Mouse (Mus musculus) activated CD4-positive, CD25-positive, alpha-beta regulatory T cell, adult 4 months (primary cell): ENCODE data around the gene Fam222b. TPM values are rescaled to one million over a fixed set of nuclear protein-coding genes. Genes with fewer than 3 reads are reported as not detected.

Source experiments
- ATAC-seq: one replicate; pipeline ENCODE4 v1.8.0; 2017
- polyA plus RNA-seq, 2 experiments: library from polyadenylated mRNA; unstranded; fragments of 100-300 nt; shearing (Covaris generic); gene quantifications; one replicate each; pipeline ENCODE4 v1.2.1; 2017

Gene Fam222b
- polyA plus RNA-seq, 2 experiments from 2014 or later: 12.0 to 15.8 TPM

DNA sequence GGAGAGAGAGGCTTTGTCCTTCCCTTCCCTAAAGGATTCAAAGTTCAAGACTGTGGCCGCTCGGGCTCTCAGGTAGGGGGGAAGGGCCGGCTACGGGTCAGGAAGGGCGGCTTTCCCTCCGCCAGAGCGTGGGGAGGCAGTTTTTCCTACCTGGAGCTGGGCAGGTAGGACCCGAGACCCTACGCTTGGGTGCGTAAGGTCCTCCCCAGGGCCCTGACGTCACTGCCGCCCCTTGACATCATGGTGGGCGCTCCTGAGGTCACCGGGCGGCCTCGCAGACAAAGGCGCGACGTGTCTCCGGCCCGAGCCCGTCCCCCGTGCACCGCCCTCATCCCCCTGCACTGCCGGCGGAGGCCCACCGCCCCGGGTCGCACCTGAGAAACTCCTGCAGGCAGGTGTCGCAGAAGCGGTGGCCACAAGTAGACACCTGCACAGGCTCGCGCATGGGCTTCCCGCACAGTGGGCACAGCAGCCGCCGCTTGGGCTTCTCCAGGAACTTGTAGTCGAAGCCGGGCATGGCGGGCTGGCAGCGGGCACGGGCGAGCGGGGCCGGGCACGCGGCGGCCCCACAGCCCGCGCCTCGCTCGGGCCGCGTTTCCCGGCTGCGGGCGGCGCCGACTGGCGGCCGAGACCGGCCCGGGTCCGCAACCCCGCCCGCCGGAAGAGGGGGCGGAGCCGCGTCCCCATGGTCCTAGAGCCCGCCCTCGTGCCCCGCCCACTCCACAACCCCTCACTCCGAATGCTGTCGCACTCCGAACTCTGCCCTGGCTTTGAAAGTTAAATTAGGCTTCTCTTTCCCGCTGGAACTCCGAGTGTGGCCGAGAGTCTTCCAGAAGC, 70.7 kb downstream of the Fam222b start, which contains the start of gene Traf4:
Gene Traf4 (minus strand): TSS at position 666 of the 837 bp plus-strand sequence.
- peak; percentile 65 for ATAC-seq

DNA sequence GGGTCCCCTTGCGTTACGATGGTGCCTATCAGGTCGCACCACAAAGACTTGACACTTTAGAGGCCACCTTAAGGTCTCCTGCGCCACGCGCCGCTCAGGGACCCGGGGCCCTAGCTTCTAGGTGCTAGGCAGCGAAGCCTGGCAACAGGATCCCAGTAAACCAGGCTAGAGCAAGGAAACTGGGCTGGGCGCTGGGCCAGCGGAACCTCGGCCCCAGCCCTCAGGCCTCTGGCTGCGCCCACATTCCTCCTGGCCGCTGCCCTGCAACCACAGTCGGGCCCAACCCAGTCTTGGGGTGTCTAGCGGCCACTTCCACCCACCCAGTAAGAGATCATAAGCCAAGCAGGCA, 71.3 kb downstream of the Fam222b start:
- ATAC-seq: peak; percentile 25

DNA sequence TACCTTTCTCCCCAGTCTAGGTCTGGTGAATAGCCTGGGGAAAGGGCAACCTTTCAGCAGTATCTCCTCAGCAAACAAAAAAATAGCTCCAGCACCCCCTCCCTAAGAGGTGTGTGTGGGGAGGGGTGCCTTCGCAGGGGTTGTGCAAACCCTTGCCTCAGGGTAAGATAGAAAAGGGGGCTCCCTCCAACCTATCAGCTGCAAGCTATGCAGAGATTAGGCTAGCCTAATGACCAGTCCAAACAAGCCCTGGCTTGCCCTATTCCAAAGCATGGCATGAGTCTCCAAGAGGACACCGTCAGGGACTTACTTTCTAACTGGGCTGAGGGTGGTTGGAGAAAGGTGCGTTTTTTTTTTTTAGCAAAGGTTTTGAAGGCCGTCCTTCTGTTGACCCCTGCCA, 71.7 kb downstream of the Fam222b start:
- ATAC-seq: no peak

DNA sequence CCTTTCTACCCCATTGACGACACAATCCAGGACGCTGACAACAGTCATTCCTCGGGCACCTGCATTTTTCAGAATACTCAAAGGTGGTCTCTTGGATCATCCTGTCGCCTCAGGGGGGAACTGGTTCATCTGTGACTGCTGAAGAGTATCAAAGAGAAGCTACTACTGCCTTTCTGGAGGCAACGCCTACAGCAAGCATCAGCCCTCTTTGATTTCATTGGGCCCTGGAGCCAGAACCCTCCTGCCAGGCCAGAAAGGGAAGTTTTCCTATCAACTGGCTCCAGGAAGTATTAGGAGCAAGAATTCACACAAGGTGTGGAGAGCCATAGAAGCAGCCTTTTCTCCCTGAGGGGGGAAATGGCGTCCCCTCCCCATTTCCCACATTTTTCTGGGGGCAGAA, 72.2 kb downstream of the Fam222b start:
- no peak for ATAC-seq

DNA sequence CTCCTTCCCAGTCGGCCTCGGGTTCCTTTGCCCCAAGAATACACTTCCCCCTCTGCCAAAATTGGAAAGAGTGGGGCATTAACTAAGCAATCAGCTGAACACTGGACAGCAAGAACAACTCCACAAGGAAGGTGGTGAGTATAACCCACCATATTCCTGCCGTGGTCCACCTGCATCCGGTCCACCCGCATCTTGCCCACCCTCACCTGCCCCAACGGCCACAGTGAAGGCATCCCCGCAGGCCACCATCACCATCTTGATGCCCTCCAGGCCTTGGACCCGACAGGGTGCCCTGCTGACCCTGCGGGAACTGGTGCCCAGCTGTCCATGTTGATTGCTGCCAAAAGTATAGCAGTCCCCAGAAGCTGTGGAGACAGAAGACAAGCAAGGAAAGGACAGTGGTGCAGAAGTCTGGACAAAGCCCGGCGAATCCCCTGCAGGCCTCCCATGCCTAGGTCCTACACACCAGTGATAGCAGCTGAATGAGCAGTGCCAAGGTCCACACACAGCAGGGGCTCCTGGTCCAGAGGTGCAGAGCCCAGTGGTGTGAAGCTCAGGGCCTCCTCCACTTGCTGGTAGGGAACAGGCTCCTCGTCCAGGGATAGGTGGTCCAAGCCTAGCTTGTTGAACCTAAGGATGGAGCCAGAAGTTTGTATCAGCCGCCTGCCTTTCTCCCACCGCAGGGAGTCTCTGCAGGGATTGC, 72.9 kb downstream of the Fam222b start:
- no peak for ATAC-seq

DNA sequence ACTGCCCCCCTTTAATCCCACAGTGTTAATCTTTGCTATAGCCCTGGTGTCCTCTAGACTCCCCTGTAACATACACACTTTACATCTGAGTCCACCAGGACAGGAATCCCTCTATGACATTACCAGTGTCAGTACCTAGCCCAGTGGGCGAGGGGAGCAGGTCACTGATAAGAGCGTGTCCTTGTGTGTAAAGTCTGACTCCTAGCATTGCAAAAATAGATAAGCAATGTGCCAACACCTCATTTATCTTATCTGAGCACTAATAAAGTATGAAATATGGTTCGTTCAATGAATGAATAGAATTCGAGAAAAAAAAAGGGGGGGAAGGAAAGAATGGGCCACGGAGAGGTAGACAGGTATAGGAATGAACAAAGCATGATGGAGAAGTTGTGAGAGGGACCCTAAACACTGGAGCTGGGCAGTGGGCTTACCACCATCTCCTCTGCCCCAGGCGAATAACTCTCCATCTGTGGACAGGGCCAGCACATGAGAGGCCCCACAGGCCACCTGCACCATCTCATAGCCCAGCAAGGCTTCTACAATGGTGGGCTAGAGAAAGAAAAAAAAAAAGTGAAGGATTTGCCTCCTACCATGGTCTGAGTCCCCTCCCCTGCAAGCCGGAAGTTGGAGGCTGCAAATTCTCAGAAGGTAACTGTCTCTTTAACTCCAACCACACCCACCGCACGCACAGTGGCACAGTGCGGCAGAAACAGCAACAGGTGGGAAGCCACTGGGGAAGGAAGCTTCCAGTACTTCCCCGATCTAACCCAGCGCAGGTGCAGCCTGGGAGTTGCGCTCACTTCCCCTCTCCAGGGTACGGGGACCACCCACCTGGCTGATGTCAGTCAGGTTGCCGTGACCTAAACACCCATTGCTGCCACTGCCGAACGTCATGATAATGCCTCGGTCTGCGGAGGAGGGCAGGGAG, 74.3 kb downstream of the Fam222b start:
- ATAC-seq: peak; percentile 67

DNA sequence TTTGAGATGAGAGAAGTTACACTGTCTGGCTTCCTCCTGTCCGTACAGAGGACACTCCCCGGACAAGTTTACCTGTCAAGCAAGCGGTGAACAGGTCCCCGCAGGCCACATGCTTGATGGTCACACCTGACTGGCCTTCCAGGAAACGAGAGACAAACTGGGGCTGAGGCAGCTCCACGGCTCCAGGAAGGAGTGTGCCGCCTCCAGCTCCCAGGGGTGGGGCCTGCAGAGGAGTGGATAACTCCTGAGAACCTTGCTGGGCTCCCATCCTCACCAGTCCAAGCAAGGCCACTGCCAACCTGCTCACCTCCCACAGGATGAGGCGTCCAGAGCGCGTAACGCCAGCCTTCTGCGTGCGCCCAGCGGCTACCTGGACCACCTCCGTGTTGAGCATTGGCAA, 75.8 kb downstream of the Fam222b start:
- no peak for ATAC-seq

DNA sequence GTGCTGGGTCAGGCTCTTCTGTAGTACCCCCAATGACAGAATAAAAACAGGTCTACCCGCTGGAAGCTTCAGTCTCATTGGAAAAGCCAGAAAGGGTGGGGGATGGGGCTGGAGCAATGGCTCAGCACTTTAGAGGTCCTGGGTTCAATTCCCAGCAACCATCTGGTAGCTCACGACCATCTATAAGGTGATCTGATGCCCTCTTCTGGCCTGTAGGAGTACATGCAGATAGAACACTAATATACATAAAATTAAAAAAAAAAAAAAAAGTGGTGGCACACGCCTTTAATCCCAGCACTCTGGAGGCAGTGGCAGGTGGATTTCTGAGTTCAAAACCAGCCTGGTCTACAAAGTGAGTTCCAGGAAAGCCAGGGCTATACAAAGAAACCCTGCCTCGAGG, 76.9 kb downstream of the Fam222b start:
- no peak for ATAC-seq

DNA sequence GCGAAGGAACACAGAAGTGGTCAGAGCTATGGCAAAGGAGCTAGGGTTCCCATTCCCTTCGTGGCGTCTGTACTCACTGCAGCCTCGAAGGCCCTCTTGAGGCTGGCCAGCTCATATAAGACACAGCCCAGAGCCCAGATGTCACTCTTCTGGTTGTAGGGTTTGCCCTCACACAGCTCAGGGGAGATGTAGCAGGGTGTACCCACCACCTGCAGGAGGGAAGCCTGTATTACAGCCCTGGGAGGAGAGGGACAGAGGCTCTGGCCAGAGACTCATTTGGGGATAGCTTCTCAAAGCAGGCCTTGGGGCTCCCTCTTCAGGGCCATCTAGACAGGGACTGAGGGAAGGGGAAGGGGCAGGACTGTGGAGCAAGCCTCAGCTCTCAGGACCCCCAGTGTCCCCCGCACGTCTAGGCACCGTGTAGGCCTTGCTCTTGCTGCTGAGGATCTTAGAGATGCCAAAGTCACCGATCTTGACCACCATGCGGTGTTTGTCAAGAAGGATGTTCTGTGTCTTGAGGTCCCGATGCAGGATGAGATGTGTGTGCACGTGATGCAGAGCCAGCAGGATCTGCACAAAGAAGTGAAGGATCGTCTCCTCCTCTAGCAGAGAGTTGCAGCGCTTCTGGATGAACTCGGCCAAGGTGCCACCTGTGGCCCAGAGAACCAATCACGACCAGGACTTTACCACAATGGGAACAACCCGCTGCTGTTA, 77.7 kb downstream of the Fam222b start:
- ATAC-seq: no peak

DNA sequence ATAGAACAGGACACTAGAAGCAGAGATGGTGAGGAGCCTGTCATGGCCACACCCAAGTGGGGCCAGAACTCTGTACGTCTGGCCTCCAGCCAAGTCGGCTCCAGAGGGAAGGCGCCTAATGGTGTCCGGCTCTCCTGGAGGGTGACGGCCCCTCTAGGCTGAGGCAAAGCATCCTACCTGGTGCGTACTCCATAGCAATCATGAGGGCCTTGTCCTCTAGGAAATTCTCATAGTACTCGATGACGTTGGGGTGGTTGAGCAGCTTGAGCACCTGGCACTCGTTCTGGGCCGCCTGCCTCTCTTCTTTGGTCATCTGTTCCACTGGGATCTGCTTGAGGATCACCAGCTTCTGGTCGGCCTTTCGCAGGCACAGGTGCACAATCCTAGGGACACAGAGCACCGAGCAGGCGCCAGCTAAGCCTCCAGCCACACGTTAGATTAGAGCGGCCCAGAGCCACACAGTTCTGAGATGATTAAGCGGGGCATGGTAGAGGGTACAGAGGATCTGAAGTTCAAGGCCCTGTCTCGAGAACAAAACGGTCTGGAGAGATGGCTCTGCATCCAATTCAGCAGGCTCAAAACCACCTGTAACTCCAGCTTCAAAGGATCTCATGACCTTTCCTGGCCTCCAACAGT, 78.4 kb downstream of the Fam222b start:
- no peak for ATAC-seq

DNA sequence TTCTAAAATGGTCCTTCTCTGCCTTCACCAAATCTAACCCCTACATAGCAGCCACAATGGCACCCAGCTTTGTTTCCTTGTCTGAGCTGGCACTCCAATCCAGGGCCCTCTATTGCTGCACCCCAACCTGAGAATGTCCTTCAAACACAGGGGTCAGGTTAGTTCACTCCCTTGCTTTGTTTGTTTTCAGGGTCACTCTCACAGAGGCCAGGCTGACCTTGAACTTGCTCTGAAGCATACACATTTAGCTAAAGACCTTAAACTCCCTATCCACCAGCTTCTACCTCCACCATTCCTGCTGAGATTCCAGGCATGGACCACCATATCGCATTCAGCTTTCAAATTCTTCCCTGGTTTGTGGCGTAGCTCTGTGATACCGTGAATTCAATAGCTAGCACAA, 80.0 kb downstream of the Fam222b start:
- no peak for ATAC-seq

DNA sequence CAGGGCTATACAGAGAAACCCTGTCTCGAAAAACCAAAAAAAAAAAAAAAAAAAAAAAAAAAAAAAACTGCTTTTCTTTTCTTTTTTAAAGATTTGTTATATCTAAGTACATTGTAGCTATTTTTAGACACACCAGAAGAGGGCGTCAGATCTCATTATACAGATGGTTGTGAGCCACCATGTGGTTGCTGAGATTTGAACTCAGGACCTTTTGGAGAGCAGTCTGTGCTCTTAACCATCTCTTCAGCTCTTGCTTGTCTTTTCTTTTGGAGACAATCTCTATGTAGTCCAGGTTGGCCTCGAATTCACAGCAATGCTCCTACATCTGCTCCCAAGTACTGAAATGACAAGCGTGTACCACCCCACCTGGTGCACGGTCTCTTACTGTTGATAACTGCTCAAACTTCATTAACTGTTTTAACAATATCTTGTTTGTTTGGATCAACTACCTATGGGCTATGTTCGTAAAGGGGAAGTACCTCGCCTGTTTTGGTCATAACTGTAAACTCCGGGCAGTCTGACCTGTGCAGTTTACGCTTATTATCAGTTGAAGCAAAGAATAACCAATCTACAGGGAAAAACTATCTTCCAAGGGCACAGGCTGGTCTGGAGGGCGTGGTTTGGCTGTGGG, 81.4 kb downstream of the Fam222b start:
- ATAC-seq: no peak

DNA sequence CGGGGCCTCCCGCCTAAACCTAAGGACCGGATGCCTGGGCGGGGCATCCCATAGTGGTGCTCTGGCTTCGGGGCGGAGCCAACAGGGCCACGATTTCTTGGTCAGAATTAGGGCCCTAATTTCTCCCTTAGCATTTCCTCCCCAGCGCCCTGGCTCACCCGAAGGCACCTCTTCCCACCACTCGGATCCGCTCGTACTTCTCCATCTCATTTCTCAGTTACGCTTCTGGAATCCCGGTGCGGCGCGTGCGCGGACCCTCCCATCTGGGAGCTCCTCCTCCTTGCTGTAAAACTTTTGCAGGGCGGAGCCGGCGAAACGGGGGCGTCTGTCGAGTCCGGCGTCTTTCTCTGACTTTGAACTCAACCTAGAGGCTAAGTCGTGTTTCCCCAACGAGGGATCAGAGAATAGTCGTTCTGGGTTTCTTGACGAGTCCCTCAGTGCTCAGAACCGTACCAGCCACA, 82.0 kb downstream of the Fam222b start, which contains the start of the genes Nek8 and Tlcd1:
Gene Nek8 (minus strand): TSS at position 274 of the 461 bp plus-strand sequence.
Gene Tlcd1 (plus strand): TSS at position 310 of the 461 bp plus-strand sequence.
- peak; percentile 53 for ATAC-seq

DNA sequence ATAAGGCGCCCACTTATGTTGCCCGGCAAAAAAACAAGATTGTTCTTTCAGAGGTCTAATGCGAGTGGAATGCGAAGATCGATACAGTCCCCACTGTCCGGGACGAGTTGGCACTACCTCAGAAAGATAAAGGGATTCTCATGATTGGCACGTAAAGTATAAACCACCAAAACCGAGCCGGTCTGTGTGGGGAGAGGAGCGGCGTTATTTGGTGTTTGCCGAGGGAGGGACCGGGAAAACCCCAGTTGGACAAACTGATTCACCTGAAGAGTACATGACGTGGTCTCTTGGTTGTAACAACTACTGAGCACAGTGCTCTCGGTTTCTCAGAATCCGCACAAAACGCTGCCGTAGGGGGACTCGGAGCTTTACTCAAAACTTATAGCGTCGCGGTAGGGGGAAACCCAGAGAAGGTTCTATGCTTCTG, 82.5 kb downstream of the Fam222b start:
- peak; percentile 34 for ATAC-seq

DNA sequence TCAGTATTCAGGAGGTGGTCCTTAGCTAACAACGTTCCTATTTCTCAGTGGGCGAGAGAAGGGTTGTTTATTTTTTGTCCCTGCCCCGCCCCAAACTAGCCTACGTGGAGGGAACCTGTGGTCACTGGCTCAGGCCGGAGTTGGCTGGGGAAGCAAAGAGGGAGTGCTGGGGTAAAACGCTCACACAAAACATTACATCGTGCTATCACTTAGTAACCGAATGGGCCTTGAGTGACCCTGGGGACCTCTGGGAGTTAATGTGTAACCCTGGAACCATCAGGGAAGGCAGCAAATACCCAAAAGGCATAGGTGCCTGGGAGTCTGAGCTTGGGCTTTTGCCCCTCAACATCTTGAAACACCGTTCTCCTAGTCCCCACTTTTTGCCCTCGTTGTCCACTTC, 83.0 kb downstream of the Fam222b start:
- no peak for ATAC-seq

DNA sequence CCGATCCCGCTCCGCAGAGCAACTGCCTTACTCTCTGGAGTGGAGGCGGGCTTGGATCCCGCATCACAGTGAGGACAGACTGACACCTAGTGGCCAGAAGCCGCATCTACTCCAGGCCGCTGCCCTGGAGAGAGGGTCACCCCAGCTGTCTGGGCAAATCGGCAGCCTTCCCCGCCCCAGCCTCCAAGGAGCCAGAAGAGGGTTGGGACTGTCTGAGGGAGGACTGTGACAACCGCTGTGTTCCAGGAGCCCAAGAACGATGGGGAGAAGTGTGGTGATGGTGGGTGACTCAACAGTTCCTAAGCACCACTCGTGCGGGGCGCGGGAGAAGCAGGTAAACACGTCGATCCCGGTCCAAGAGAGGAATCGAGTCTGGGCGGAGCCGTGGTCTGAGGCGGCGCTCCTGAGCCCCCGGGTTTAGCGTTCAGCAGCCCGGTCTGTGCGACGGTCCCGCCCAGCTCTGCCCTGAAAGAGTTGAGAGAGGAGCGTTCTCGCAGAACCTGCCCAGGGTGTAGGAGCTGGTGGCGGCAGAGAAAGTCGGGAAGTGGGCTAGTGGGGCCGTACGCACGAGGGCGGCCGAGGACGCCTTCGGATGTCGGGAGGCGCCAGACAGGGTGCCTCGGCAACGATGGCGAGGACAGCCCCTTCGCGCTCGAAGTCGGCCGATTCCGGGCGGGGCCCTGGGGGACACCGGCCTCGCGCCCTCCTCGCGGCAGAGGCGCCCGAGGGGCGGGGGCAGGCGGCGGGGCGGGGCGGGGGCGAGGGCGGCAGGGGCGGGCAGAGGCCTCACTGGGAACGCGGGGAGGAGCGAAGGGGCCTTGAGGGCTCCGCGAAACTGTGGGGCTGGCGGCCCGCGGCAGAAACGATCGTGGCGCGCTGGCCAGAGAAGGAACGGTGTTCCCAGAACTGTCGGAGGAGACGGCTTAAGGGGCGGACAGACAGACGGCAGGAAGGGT, 83.7 kb downstream of the Fam222b start:
- ATAC-seq: peak; percentile 58

DNA sequence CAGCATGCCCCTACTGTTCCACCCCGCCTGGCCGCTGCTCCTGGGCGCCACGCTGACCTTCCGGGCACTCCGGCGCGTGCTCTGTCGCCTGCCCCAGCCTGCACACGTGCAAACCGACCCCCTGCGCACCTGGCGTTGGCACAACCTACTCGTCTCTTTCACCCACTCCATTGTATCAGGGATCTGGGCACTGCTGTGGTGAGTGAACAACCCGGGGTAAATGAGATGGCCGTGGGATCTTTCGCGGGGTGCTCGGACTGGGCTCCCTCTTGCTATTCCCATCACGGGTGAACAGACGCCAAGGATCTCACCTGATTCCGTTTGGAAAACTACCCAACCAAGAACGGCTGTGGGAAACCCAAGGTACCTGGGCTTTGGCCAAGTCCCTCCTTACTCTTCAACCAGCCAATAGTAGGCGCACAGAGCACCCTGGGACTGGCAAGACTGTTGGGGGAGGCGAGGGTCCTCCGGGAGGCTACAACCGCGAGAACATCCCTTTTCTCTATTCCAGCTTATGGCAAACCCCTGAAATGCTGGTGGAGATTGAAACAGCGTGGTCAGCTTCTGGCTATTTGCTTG, 84.5 kb downstream of the Fam222b start:
- no peak for ATAC-seq

DNA sequence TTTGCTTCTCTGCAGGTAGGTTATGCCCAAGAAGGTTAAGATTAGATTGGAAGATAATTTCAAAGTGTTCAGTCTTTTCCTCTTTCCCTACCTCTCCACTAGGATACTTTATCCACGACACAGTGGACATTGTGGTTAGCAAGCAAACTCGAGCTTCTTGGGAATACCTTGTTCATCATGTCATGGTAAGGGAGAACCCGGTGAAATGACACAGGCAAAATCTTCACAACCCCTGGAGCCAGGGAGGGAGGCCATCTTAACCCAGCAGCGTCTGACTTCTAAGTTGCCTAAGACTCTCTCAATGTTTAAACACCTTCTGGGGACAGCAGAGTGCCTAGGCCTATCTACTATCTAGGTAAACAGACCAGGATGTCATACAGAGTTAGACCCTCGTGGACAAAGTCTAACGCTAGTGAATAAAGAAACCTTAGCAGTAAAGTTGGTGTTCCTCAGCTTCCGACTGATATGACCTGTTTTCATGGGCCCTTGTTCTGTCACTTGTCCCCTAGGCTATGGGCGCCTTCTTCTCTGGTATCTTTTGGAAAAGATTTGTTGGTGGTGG, 85.1 kb downstream of the Fam222b start:
- ATAC-seq: no peak
